Mouse (Mus musculus): ENCODE measurements around the gene Hccs. TPM values are rescaled to one million over a fixed set of nuclear protein-coding genes. Genes with fewer than 3 reads are reported as not detected.
"Not testable (repeated sequence)": the region's sequence is repeated elsewhere in the genome, so short reads cannot be mapped to it uniquely, and the experiment has no call there.

The Hccs gene
- polyA plus RNA-seq (2011; ENCODE audit: insufficient read depth, insufficient read length, low replicate concordance, missing spikeins), result 2.4 and 4.8 TPM in 2 replicates

- peak within 1 kb of the TSS; percentile 93 for H3K27ac ChIP-seq (ENCODE audit: control insufficient read depth, insufficient read depth, low read depth, low read length, poor library complexity)
Measured at GRCm38 (mm10) chrX:169319945-169320667, at the start of gene Hccs. TSS of gene Hccs (minus strand) at chrX:169320372.

GRCm38 (mm10) chrX:169357146-169357772, 37.1 kb upstream of the Hccs start:
- H3K27ac ChIP-seq (ENCODE audit: control insufficient read depth, insufficient read depth, low read depth, low read length, poor library complexity), result no peak overlapping the region
- TF ChIP-seq CTCF (IDR thresholded peaks at IDR 0.05; ENCODE audit: control insufficient read depth, insufficient read depth, low read length), result no peak
- no peak for TF ChIP-seq POLR2A (IDR thresholded peaks at IDR 0.05; ENCODE audit: borderline replicate concordance, control insufficient read depth, low read depth, low read length)
- no peak overlapping the region for H3K4me3 ChIP-seq (replicated peaks; ENCODE audit: control insufficient read depth, low read depth, low read length)
- 73% methylated on average over 4 of the region's 4 CpGs for WGBS
- no peaks in the 10 kb centered on the region for H3K4me1 ChIP-seq (ENCODE audit: control insufficient read depth, insufficient read depth, low read length)

More at GRCm38 (mm10) chrX:169319945-169320667, at the start of gene Hccs:
- no peaks in the 10 kb centered on the region; the same call in 1 of the 2 replicates for H3K4me1 ChIP-seq (ENCODE audit: control insufficient read depth, insufficient read depth, low read length)
- TF ChIP-seq POLR2A (IDR thresholded peaks at IDR 0.05; ENCODE audit: borderline replicate concordance, control insufficient read depth, low read depth, low read length) (peak; percentile 43; the same call in 1 of the 2 replicates), CTCF (IDR thresholded peaks at IDR 0.05; ENCODE audit: control insufficient read depth, insufficient read depth, low read length) (no peak)
- peak within 1 kb of the TSS; percentile 86 for H3K4me3 ChIP-seq (replicated peaks; ENCODE audit: control insufficient read depth, low read depth, low read length)
- WGBS, result 19% methylated on average over 95 of the region's 97 CpGs

GRCm38 (mm10) chrX:169338213-169338612, 18.0 kb upstream of the Hccs start:
- H3K4me1 ChIP-seq (ENCODE audit: control insufficient read depth, insufficient read depth, low read length), result no peaks in the 10 kb centered on the region
- no peak overlapping the region for H3K4me3 ChIP-seq (replicated peaks; ENCODE audit: control insufficient read depth, low read depth, low read length)
- no peak for TF ChIP-seq CTCF (IDR thresholded peaks at IDR 0.05; ENCODE audit: control insufficient read depth, insufficient read depth, low read length)
- TF ChIP-seq POLR2A (IDR thresholded peaks at IDR 0.05; ENCODE audit: borderline replicate concordance, control insufficient read depth, low read depth, low read length), result no peak
- no peak overlapping the region for H3K27ac ChIP-seq (ENCODE audit: control insufficient read depth, insufficient read depth, low read depth, low read length, poor library complexity)
- 61% methylated on average over 3 of the region's 3 CpGs for WGBS

GRCm38 (mm10) chrX:169337559-169337958, 17.4 kb upstream of the Hccs start:
- Histone ChIP-seq H3K4me1 (ENCODE audit: control insufficient read depth, insufficient read depth, low read length) (no peaks in the 10 kb centered on the region), H3K4me3 (replicated peaks; ENCODE audit: control insufficient read depth, low read depth, low read length) (no peak overlapping the region), H3K27ac (ENCODE audit: control insufficient read depth, insufficient read depth, low read depth, low read length, poor library complexity) (no peak overlapping the region)
- TF ChIP-seq POLR2A (IDR thresholded peaks at IDR 0.05; ENCODE audit: borderline replicate concordance, control insufficient read depth, low read depth, low read length) (no peak), CTCF (IDR thresholded peaks at IDR 0.05; ENCODE audit: control insufficient read depth, insufficient read depth, low read length) (no peak)

GRCm38 (mm10) chrX:169332264-169332663, 12.1 kb upstream of the Hccs start:
- Histone ChIP-seq H3K4me3 (replicated peaks; ENCODE audit: control insufficient read depth, low read depth, low read length) (no peak overlapping the region), H3K27ac (ENCODE audit: control insufficient read depth, insufficient read depth, low read depth, low read length, poor library complexity) (no peak overlapping the region), H3K4me1 (ENCODE audit: control insufficient read depth, insufficient read depth, low read length) (no peaks in the 10 kb centered on the region)
- WGBS, result 53% methylated on average over 3 of the region's 3 CpGs
- no peak for TF ChIP-seq POLR2A (IDR thresholded peaks at IDR 0.05; ENCODE audit: borderline replicate concordance, control insufficient read depth, low read depth, low read length)
- TF ChIP-seq CTCF (IDR thresholded peaks at IDR 0.05; ENCODE audit: control insufficient read depth, insufficient read depth, low read length), result no peak

GRCm38 (mm10) chrX:169325929-169326595, 5.9 kb upstream of the Hccs start:
- no peak overlapping the region for H3K4me3 ChIP-seq (replicated peaks; ENCODE audit: control insufficient read depth, low read depth, low read length)
- WGBS, result 20% methylated on average over 3 of the region's 3 CpGs
- H3K27ac ChIP-seq (ENCODE audit: control insufficient read depth, insufficient read depth, low read depth, low read length, poor library complexity), result no peak overlapping the region
- H3K4me1 ChIP-seq (ENCODE audit: control insufficient read depth, insufficient read depth, low read length), result no peaks in the 10 kb centered on the region
- TF ChIP-seq POLR2A (IDR thresholded peaks at IDR 0.05; ENCODE audit: borderline replicate concordance, control insufficient read depth, low read depth, low read length) (no peak), CTCF (IDR thresholded peaks at IDR 0.05; ENCODE audit: control insufficient read depth, insufficient read depth, low read length) (no peak)

GRCm38 (mm10) chrX:169320668-169321005, 465 bp upstream of the Hccs start:
- 24% methylated on average over 15 of the region's 15 CpGs for WGBS
- H3K4me1 ChIP-seq (ENCODE audit: control insufficient read depth, insufficient read depth, low read length), result not testable (repeated sequence)
- peak overlapping the region; percentile 93; the same call in 1 of the 2 replicates for H3K27ac ChIP-seq (ENCODE audit: control insufficient read depth, insufficient read depth, low read depth, low read length, poor library complexity)
- H3K4me3 ChIP-seq (replicated peaks; ENCODE audit: control insufficient read depth, low read depth, low read length), result peak overlapping the region; percentile 54

- TF ChIP-seq CTCF (IDR thresholded peaks at IDR 0.05; ENCODE audit: control insufficient read depth, insufficient read depth, low read length) (no peak), POLR2A (IDR thresholded peaks at IDR 0.05; ENCODE audit: borderline replicate concordance, control insufficient read depth, low read depth, low read length) (no peak)
- Histone ChIP-seq H3K27ac (ENCODE audit: control insufficient read depth, insufficient read depth, low read depth, low read length, poor library complexity) (no peak overlapping the region), H3K4me3 (replicated peaks; ENCODE audit: control insufficient read depth, low read depth, low read length) (peak overlapping the region; percentile 86), H3K4me1 (ENCODE audit: control insufficient read depth, insufficient read depth, low read length) (no peaks in the 10 kb centered on the region; the same call in 1 of the 2 replicates)
- 33% methylated on average over 12 of the region's 12 CpGs for WGBS
Measured at GRCm38 (mm10) chrX:169319066-169319760, 959 bp downstream of the Hccs start.

Measured in bone marrow, adult 2 months (tissue).